Mouse (Mus musculus) erythroblast, adult 5-6 weeks (primary cell): ENCODE measurements around the gene Ptprn2. TPM values are rescaled to one million over a fixed set of nuclear protein-coding genes. Genes with fewer than 3 reads are reported as not detected.
"Not testable (repeated sequence)": the region's sequence is repeated elsewhere in the genome, so short reads cannot be mapped to it uniquely, and the experiment has no call there.

Experiments
- ATAC-seq: replicated peaks from 2 replicates; pipeline ENCODE4 v1.8.0; 2016; ENCODE audit warnings: moderate number of reproducible peaks, mild to moderate bottlenecking, moderate TSS enrichment, inconsistent platforms; ENCODE audit not compliant: poor library complexity, low FRiP score, severe bottlenecking
- total RNA-seq, 2 experiments: library from RNA; stranded (forward) in 1 of 2; stranded (reverse) in 1 of 2; fragments of 150-400 nt in 1 of 2; fragments of 200-764, 138-1000 nt in 1 of 2; gene quantifications; 2 replicates each; pipeline versions ENCODE4 v1.2.3 to v1.2.4; 2015 to 2017; ENCODE audit warnings: low replicate concordance in 2 of 2

Ptprn2 gene
- total RNA-seq, 2 experiments from 2014 or later: not detected

DNA sequence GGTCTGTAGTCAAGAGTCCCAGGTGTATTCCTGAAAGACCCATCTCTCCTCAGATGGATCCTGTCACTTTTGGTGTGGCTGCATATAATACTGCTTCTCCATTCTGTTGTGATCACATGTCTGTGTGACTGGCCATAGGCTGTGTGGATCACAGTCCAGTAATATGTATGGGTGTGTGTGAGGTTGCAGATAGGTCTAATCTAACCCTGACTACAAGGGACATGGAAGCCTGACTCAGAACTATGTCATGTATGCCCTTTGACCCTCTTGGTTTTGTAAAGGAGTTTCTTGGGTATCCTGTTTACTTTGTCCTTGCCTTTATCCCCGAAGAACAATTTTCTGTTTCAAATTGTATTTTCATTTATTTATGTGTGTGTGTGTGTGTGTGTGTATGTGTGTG is 27.0 kb downstream of the Ptprn2 start:
- no peak for ATAC-seq

DNA sequence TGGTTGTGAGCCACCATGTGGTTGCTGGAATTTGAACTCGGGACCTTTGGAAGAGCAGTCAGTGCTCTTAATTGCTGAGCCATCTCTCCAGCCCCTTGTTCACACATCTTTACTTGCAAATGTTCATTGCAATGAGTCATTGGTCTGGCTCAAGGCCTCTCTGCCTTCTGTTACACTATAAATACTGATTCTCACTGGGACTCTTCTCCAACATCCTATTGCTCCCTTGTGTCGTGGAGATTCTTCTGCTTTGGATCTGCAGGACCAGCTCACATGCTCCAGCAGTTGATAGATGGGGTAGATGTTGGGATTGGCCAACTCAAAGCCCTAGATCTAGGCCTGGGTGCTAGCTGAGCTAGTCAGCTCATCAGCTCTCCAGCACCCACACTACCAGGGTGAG is 28.3 kb downstream of the Ptprn2 start:
- ATAC-seq: not testable (repeated sequence)

DNA sequence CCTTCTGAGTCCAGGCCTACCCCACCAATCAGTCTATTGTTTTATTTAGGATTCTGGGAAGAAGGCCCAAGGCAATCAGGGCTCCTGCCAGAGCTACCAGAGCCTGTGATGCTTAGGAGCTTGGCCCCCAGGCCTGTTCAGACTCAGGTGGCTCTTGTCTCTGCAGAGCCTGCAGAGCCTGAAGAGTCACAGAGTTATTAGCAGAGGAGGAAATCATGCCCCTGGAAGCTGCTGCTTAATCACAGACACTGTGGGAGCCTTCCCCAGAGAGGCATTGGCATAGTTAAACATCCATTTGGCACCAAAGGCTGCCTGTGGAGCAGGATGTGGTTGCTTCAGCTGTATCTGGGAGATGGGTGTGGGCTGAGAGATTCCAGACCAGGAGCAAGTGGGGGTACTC is 30.3 kb downstream of the Ptprn2 start:
- no peak for ATAC-seq

DNA sequence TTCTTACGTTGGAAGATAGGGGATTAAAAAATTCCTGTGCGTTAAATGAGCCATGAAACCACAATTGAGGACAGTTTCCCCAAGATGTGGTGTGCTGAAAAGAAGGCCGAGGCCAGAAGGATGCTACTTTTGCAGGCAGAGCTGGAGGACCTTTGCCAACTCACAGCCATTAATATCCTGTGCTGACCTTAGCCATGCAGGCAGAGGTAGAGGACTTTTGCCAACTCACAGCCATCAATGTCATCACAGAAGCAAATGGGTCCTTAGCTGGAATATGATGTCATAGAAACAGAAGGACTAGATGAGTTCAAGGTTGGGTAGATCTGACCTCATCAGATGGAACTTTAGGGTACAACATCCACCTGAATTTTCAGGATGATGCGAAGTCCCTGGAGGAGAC is 43.3 kb downstream of the Ptprn2 start:
- no peak for ATAC-seq

DNA sequence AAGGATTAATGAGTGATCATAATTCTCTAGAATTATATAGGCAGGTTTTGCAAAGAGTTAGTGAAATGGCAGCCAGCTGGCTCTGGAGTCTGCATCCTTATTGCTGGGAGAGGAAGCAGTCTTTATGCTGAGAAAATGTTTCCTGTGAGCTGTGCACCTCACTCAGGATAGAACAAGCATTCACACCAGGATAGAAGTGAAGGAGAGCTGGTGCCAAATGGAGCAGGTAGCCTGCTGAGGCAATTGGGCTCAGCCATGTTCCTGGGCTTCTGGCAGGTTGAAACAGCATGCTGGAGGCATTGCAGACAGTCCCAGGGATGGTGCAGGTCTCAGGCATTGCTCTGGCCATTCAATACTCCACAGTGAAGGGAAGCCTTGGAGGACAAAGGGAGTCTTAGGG is 47.8 kb downstream of the Ptprn2 start:
- no peak for ATAC-seq

DNA sequence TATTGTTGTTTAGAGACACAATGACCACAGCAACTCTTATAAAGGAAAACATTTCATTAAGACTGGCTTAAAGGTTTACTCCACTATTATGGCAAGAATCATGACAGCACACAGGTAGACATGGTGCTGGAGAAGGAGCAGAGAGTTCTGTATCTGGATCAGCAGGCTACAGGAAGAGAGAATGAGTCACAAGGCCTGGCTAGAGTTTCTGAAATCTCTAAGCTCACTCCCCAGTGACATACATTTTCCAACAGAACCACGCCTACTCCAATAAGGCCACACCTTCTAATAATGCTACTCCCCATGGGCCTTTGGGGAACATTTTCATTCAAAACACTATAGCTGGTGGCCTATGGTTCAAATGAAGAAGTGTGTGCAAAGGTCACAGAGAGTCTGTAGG is 53.8 kb downstream of the Ptprn2 start:
- ATAC-seq: no peak

DNA sequence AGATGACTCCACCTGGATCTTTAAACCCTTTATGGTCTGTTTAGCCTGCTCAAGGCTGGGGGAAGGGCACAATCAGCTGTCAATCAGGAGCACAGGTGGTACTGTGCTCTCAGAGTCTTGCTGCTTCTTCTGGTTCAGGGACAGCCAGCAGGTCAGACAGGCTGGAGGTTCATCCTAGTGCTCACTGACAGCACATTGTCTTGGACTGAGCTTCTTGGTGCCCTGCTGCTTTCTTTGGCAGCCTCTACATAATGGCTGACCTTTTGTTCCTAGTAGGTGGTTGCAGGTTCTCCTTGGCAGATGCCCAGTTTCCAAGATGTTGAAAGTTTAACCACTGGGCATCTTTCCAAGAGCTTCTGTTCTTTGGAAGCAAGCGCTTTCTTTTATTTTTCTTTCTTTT is 55.1 kb downstream of the Ptprn2 start:
- ATAC-seq: no peak

GRCm38 (mm10) chr12:116550031-116550430 is 64.5 kb downstream of the Ptprn2 start:
- no peak for ATAC-seq

- no peak for ATAC-seq
Measured at GRCm38 (mm10) chr12:116551516-116551915, 66.0 kb downstream of the Ptprn2 start.

DNA sequence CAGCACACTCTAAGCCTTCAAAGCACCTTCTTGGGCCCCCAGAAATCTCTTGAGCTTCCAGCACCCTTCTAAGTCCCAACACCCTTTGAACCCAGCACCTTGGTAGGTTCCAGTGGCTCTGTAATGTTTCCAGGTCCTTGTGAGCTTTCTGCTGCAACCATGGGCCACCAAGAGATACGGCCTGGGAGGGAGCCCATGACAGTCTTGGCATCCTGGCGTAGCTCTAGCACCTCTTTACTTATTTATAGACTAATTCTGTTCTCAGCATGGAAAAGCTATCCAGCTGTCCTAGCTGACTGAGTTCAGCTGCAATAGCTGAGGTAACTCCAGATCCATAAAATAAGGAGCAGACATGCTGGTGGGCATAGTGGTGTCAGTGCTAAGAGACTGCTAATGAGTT is 66.8 kb downstream of the Ptprn2 start:
- ATAC-seq: no peak

DNA sequence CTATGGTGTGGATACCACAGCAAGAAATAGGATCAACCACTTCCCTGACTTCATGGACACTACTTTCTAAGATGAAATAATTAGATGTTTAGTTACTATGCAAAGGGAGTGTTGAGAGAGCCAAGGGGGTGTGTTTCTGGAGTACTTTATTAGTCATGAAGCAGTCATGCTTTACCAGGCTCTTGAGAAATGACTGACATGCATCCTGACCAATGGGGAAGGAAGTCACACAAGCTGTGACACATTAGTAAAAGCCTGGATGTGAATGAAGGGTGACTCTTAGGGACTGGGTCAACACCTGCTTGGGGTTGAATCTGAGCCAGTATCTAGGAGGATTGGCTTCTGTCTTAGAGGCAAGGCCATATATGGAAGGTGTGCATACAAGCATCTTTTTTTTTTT is 67.8 kb downstream of the Ptprn2 start:
- ATAC-seq: no peak

DNA sequence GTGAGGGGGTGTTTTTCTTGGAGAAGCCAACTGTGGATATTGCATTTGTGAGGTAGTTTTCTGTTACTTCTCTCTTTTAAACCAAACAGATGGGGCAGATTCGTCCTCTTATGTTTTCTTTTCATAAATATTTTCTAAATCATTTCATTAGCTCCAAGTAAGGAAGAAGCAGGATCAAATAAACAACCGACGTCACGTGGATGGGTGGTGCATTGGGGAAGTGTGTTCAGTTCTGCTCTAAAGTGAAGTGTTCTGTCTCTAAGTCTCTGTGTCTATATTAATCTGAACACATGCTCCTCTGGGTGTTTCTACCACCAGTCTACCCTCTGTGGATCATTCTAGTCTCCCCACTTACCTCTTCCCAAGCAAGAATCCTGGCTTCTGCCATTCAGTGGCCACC is 70.4 kb downstream of the Ptprn2 start:
- ATAC-seq: no peak

- ATAC-seq: no peak
Measured at GRCm38 (mm10) chr12:116564441-116564840, 78.9 kb downstream of the Ptprn2 start.

GRCm38 (mm10) chr12:116566672-116567071 is 81.2 kb downstream of the Ptprn2 start:
- no peak for ATAC-seq

DNA sequence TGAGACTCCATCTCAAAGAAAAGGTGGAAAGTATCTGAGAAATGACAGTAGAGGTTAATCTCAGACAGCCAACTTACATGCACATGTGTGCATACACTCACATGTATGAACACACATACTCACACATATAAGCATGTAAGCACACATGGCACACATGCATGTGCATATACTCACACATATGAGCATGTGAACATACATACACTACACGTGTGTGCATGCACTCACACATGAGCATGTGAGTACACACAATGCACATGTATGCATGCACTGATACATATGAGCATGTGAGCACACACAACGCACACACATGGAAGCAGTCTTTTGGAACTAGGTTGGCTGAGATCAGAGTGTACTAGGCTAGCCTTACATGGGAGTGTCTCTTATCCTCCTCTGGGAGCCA is 81.7 kb downstream of the Ptprn2 start:
- ATAC-seq: no peak

GRCm38 (mm10) chr12:116569568-116569967 is 84.0 kb downstream of the Ptprn2 start:
- ATAC-seq: no peak

DNA sequence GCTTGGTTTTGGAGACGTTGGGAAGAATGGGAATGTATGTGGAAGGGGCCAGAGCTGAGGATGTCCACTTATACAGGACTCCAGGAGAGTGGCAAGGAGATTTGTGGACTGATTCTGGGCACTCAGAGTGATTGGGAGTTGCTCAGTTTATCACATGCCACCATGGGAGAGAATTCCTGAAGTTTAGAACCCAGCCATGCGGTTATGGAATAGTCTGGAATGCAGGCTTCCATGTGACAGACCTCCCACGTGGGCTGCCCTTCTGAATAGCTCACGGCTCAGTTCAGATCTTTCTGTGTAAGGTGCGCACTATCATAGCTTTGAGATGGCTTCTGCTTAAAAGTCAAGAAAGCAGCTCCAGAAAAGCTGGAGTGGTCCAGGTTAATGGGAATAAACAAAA is 88.6 kb downstream of the Ptprn2 start:
- ATAC-seq: no peak

DNA sequence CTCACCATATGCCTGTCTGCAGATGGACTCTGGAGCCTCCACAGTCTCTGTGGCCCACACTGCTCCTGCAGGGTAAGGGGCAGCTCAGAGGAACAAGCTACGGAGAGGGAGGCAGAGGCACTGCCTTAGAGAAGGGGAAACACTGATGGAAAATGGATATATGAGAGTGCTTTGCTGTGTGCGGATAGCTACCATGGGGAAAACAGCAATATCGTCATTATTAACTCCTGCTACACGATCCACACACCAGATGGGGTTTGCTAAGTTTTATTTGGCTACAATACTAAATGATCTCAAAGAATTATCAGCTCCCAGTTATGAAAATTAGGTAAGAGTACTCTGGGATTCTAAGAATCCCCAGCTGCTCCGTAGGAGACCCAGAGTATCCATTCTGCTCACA is 89.2 kb downstream of the Ptprn2 start:
- no peak for ATAC-seq

DNA sequence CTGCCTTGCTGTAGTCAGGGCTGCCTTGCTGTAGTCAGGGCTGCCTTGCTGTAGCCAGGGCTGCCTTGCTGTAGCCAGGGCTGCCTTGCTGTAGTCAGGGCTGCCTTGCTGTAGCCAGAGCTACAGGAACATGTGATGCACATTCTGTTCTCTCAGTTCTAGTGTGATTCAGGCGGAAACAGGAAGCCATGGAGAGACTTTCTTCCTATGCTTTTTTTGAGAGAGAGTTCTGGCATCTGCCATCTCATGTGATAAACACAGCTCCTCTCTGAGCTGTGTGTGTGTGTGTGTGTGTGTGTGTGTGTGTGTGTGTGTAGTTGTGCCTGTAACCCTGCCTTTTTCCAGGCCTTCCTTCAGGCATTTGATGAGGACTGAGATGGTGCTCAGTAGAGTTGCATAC is 92.4 kb downstream of the Ptprn2 start:
- ATAC-seq: not testable (repeated sequence)

- ATAC-seq: no peak
Measured at GRCm38 (mm10) chr12:116580827-116581544, 95.5 kb downstream of the Ptprn2 start.

GRCm38 (mm10) chr12:116581864-116582263 is 96.3 kb downstream of the Ptprn2 start:
- ATAC-seq: no peak

DNA sequence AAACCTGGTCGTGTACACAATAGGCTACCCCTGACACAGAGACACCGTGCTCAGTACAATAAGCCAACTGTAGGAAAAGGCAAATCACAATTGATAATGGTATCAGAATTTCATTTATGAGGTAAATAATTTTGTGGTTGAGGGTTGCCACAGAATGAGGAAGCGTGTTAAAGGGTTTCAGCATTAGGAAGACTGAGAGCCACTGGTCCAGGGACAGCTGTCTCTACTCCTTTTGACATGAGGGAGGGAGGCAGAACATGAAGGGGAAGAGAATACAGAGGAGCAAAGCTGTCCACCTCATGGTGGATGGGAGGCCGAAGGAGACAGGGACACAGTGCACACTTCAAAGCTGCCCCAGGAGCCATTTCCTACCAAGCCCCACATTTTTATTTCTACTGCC is 97.3 kb downstream of the Ptprn2 start:
- ATAC-seq: no peak
